Mouse (Mus musculus) forebrain, embryonic 14.5 days (tissue): ENCODE results near the gene Morn1. TPM values are rescaled to one million over a fixed set of nuclear protein-coding genes. Genes with fewer than 3 reads are reported as not detected.

Experiments used
- ATAC-seq: fragments of 200-750 bp; cut with Nextera tagmentation; 2 replicates; pipeline ENCODE4 v1.8.0; 2017; ENCODE audit warnings: mild to moderate bottlenecking, moderate library complexity
- DNase-seq: peaks from one replicate; pipeline ENCODE4 v3.0.0-alpha.2; 2015; ENCODE audit warnings: low spot score
- H3K27ac ChIP-seq: fragments of 300-500 bp; sonication (generic); 2 replicates; pipeline ENCODE4 v1.5.1; 2014; ENCODE audit warnings: low read depth, mild to moderate bottlenecking, control low read depth, low read length, moderate library complexity
- H3K27me3 ChIP-seq: fragments of 300-500 bp; sonication (generic); replicated peaks from 2 replicates; pipeline ENCODE4 v1.6.1; 2014; ENCODE audit warnings: low read length, control low read depth, mixed read lengths; ENCODE audit not compliant: control insufficient read depth, insufficient read depth
- H3K36me3 ChIP-seq: fragments of 300-500 bp; sonication (generic); 2 replicates; pipeline ENCODE4 v1.6.1; 2014; ENCODE audit warnings: low read length, control low read depth; ENCODE audit not compliant: control insufficient read depth, insufficient read depth
- H3K4me1 ChIP-seq: fragments of 300-500 bp; sonication (generic); 2 replicates; pipeline ENCODE4 v1.6.1; 2014; ENCODE audit warnings: antibody characterized with exemption, low read length, control low read depth; ENCODE audit not compliant: control insufficient read depth, insufficient read depth
- H3K4me2 ChIP-seq: fragments of 300-500 bp; sonication (generic); 2 replicates; pipeline ENCODE4 v1.6.1; 2014; ENCODE audit warnings: mild to moderate bottlenecking, control low read depth, low read length
- H3K4me3 ChIP-seq: fragments of 300-500 bp; sonication (generic); 2 replicates; pipeline ENCODE4 v1.5.1; 2014; ENCODE audit warnings: low read depth, low read length, control low read depth
- H3K9ac ChIP-seq: fragments of 300-500 bp; sonication (generic); 2 replicates; pipeline ENCODE4 v1.6.1; 2014; ENCODE audit warnings: mild to moderate bottlenecking, low read length, control low read depth, moderate library complexity
- H3K9me3 ChIP-seq: fragments of 300-500 bp; sonication (generic); replicated peaks from 2 replicates; pipeline ENCODE4 v1.6.1; 2016; ENCODE audit warnings: low read length, control low read depth, mixed read lengths; ENCODE audit not compliant: control insufficient read depth
- WGBS: fragments of 180-500 bp; shearing (Covaris S2); extraction: QIAGEN DNeasy Blood & Tissue Kit; methylation state at CpG from one replicate; pipeline ENCODE4 v1.1.7; 2014; 5-methylcytosine and 5-hydroxymethylcytosine counted together
- polyA plus RNA-seq: library from polyadenylated mRNA; unstranded; fragments of >200 nt; fragmentation: Nextera tagmentation; extraction: Ambion mirVana; gene quantifications from 2 replicates; pipeline ENCODE4 v1.2.1, GENCODE M21; 2014

Morn1 gene
- polyA plus RNA-seq, 1 experiment from 2014 or later = 7.1 TPM

DNA sequence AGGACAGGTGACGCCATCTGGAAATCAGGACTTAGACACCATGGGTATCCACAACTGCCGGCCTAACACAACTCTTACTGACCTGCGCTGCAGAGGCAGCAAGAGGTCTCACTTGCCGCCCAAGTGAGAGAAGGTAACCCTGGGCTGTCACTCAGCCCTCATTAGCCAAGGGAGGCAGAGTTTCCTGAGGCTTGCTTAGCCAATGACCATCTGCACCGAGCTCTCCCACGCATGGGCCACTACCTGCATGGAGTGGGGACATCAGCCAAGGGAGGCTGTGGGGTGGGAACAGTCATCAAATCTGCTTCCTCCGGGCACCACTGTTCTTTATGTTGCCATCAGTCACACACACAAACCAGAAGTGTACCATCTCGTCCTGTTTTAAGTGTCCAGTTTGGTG lies 9.6 kb downstream of the Morn1 start:
- Histone ChIP-seq H3K9me3 (no peaks in the 10 kb centered on the region), H3K4me1 (no peaks in the 10 kb centered on the region), H3K9ac (no peak overlapping the region; the same call in none of the 2 replicates), H3K4me2 (no peak overlapping the region), H3K36me3 (no peaks in the 10 kb centered on the region), H3K4me3 (no peak overlapping the region), H3K27ac (no peak overlapping the region), H3K27me3 (no peaks in the 10 kb centered on the region)
- 87% methylated on average over 8 of the region's 8 CpGs for WGBS
- no peak for ATAC-seq
- DNase-seq = no peak

DNA sequence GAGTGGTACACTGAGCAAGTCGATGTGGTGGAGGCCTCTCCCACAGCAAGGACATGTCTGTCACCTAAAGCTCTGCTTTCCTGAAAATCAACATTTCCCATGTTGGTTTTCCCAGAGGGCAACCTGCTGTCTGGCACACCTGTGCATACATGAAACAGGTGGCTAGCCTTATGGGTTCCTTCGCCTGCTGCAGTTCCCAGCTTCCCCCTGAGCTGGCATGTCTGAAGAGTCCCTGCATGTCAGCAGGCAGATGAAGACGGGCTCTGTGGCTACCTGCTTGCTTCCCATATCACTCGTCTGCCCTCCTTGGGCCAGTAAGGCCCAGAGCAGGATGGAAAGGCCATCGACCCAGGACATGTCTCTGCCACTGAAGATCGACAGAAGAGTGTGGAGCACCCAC lies 11.1 kb downstream of the Morn1 start:
- ATAC-seq = no peak
- Histone ChIP-seq H3K4me1 (no peaks in the 10 kb centered on the region), H3K36me3 (no peaks in the 10 kb centered on the region), H3K9ac (no peak overlapping the region), H3K27ac (no peak overlapping the region), H3K9me3 (no peaks in the 10 kb centered on the region), H3K4me2 (no peak overlapping the region), H3K27me3 (no peaks in the 10 kb centered on the region), H3K4me3 (no peak overlapping the region)
- WGBS = 83% methylated on average over 6 of the region's 6 CpGs
- DNase-seq = no peak

DNA sequence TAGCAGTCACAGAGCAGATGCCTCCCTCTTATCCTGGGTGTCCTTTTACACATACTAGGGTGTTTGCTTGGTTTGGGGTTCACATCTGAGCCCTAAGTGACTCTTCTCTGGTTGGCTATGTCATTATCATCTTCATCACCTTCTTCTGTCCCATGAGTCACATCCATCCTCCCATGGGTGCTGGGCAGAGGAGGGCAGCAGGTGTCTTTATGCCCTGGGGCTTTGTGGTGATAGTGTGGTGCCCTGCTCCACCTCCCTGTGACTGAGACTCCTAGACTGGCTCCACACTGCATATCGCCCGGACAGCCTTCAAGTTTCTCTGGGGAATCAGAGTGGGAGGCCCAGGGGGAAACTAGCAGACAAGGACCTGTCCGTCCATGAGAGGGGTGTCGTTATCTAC lies 12.2 kb downstream of the Morn1 start:
- no peaks in the 10 kb centered on the region for H3K4me1 ChIP-seq
- WGBS = 76% methylated on average over 4 of the region's 4 CpGs
- H3K36me3 ChIP-seq = no peaks in the 10 kb centered on the region
- no peaks in the 10 kb centered on the region for H3K27me3 ChIP-seq
- no peak overlapping the region for H3K4me2 ChIP-seq
- H3K9ac ChIP-seq = no peak overlapping the region
- no peak for DNase-seq
- H3K4me3 ChIP-seq = no peak overlapping the region
- H3K9me3 ChIP-seq = no peaks in the 10 kb centered on the region
- no peak overlapping the region for H3K27ac ChIP-seq
- no peak for ATAC-seq

DNA sequence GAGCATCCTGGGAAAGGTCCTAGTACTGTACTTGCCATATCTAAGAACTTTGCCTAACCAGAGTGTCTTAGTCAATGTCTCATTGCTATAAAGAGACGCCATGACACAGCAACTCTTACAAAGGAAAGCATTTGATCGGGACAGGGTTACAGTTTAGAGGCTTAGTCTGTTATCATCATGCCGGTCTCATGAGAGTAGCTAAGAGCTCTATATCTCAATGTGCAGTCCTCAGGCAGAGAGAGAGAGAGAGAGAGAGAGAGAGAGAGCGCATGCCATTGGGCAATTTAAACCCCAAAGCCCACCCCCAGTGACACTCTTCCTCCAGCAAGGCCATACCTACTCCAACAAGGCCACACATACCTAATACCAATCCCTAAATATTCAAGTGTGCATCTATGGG lies 21.5 kb downstream of the Morn1 start:
- 95% methylated on average over 4 of the region's 4 CpGs for WGBS

DNA sequence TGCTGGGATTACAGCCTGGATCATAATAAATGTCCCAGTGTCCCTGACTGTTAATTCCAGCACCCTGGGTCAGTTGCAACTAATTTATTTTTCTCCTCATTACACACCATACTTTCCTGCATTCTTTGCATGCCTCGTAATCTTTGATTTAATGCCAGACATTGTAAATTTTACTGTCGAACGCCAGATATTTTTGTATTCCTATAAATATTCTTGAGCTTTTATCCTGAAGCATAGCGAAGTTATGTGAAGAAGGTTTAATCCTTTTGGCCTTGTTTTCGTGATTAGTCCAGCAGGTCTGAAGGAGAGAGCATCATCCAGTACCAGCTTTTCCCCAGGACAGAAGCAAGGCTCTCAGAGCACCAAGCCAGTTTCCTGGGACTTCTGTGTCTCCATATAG lies 23.1 kb downstream of the Morn1 start:
- Histone ChIP-seq H3K9me3 (no peaks in the 10 kb centered on the region), H3K27me3 (no peaks in the 10 kb centered on the region), H3K4me1 (no peaks in the 10 kb centered on the region), H3K4me3 (no peak overlapping the region), H3K36me3 (no peaks in the 10 kb centered on the region), H3K27ac (no peak overlapping the region), H3K4me2 (no peak overlapping the region), H3K9ac (no peak overlapping the region)
- 83% methylated on average over 5 of the region's 5 CpGs for WGBS
- no peak for ATAC-seq
- DNase-seq = no peak

More for the DNA sequence above, 21.5 kb downstream of the Morn1 start:
- ATAC-seq (no peak), DNase-seq (no peak)
- Histone ChIP-seq H3K27me3 (no peaks in the 10 kb centered on the region), H3K9me3 (no peaks in the 10 kb centered on the region), H3K4me1 (no peaks in the 10 kb centered on the region), H3K27ac (no peak overlapping the region), H3K4me3 (no peak overlapping the region), H3K36me3 (no peaks in the 10 kb centered on the region), H3K4me2 (no peak overlapping the region), H3K9ac (no peak overlapping the region)

DNA sequence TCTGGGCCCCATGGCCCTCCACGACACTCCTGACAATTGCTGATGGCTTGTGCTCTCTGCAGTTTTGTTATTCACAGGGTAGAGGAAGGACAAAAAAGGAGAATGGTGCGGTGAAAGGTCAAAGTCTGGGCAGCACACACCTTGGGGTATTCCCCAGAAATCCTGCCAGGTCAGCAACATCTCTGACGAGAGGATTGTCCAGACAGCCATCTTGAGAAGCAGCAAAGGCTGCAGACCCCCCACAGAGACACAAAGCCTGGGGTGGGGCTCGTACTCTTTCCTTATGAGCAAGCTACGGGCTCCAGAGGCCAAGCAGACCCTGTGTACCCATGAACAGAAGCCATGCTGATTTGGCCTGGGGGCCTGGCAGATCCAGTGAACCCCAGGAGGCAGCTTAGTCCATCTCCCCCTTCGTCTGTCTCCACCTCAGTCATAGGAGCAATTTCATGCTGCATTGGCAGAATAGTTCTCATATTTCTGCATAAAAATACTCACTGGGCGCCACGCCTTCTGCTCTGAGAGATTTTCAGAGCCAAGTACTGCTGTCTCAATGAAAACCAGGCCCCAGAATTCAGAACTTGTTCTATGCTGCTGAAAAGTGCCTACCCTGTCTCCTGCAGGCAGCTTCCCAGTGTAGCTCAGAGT lies 27.5 kb downstream of the Morn1 start:
- Histone ChIP-seq H3K27ac (no peak overlapping the region), H3K9me3 (no peaks in the 10 kb centered on the region), H3K9ac (no peak overlapping the region), H3K4me2 (no peak overlapping the region), H3K27me3 (no peaks in the 10 kb centered on the region), H3K36me3 (no peaks in the 10 kb centered on the region), H3K4me3 (no peak overlapping the region), H3K4me1 (no peaks in the 10 kb centered on the region)
- 56% methylated on average over 8 of the region's 8 CpGs for WGBS
- DNase-seq = no peak
- ATAC-seq = no peak

DNA sequence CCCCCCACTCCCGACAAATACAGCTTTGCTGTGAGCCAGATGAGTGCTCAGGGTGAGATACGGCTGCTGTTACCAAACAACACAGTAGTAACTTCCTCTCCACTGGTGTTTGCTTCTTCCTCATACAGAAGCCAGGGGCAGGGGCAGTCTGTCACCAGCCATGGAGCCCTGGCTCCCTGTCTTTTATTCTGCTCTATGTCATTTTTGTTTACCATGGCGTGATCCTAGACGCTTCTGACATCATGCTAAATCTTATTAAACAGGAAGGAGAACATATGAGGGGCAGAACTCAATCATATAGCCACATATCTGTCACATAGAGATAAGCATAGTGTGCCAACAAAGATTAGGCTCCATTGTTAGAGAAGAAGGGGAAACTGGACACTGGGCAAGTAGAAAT lies 30.2 kb downstream of the Morn1 start:
- H3K36me3 ChIP-seq = no peaks in the 10 kb centered on the region
- H3K9me3 ChIP-seq = no peaks in the 10 kb centered on the region
- H3K27me3 ChIP-seq = no peaks in the 10 kb centered on the region
- ATAC-seq (no peak), DNase-seq (no peak)
- 90% methylated on average over 4 of the region's 4 CpGs for WGBS
- no peak overlapping the region for H3K9ac ChIP-seq
- H3K4me2 ChIP-seq = no peak overlapping the region
- no peak overlapping the region for H3K27ac ChIP-seq
- no peaks in the 10 kb centered on the region for H3K4me1 ChIP-seq
- no peak overlapping the region for H3K4me3 ChIP-seq

DNA sequence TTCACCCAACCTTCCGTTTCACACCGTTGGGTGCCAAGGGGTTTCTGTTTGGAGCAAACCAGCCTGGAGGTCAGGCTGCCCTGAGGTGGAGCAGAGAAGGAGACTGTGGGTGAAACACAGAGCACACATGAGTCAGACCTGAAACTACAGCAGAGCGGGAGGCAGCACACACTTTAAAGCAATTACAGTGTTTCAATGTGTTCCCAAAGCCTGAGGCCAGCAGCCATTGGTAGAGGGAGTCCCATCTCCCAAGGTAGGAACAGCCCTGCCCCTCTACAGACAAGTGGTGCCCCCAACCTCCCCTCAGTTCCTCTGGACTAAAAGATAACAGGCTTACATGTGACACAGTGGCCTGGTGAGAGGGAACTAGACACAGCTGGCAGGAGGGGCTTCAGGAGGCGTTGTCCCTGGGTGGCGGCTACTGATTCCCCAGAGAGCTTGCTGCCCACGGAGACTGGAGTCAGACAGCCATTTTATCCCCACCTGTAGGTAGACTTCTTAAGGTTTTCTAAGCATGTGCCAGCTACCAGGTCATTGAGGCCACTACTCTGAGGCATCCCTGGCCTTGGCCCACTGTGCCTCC lies 31.1 kb downstream of the Morn1 start:
- Histone ChIP-seq H3K9me3 (no peaks in the 10 kb centered on the region), H3K4me2 (no peak overlapping the region), H3K4me3 (no peak overlapping the region), H3K27me3 (no peaks in the 10 kb centered on the region), H3K27ac (no peak overlapping the region), H3K9ac (no peak overlapping the region), H3K4me1 (peaks cover 5% of the 10 kb centered on the region), H3K36me3 (no peaks in the 10 kb centered on the region)
- DNase-seq (no peak), ATAC-seq (no peak)
- WGBS = 79% methylated on average over 6 of the region's 6 CpGs

DNA sequence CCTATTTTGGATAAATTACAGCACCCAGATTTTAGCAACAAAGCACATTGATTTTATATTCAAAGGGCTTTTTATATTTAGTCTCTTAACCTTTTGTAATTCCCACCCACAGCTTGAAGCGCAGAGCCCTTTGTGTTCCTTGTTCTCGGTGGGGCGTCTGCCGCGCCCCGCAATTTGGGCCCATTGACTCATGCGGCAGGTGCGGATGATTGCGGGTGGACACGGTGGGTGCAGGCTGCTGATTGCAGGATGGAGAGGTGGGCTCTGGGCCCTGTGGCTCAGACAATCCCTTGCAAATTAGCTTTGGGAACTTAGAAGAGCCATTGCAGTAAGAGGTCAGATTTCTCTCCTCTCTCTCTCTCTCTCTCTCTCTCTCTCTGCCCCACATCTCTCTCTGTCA lies 31.9 kb downstream of the Morn1 start:
- H3K4me1 ChIP-seq = peaks cover 11% of the 10 kb centered on the region
- H3K9me3 ChIP-seq = no peaks in the 10 kb centered on the region
- WGBS = 60% methylated on average over 10 of the region's 10 CpGs
- no peaks in the 10 kb centered on the region for H3K36me3 ChIP-seq
- no peak overlapping the region for H3K4me2 ChIP-seq
- 0 out of 2 replicates have a peak overlapping the region, but pooled peaks have one; percentile 6 for H3K27ac ChIP-seq
- H3K4me3 ChIP-seq = no peak overlapping the region
- H3K9ac ChIP-seq = no peak overlapping the region
- DNase-seq (no peak), ATAC-seq (no peak)
- H3K27me3 ChIP-seq = no peaks in the 10 kb centered on the region
